Mouse (Mus musculus) cerebellum, adult 11 months (tissue): ENCODE data around the gene Lancl1.

Experiments used
- DNase-seq: peaks from one replicate; pipeline ENCODE4 v3.0.0; 2022

The Lancl1 gene

GRCm38 (mm10) chr1:67038246-67038987, at the start of gene Lancl1:
TSS of gene Lancl1 (minus strand) at chr1:67038872.
- DNase-seq, result peak; percentile 83

GRCm38 (mm10) chr1:67079146-67079545, 40.5 kb upstream of the Lancl1 start:
- DNase-seq, result no peak

- no peak for DNase-seq
Observed at GRCm38 (mm10) chr1:67078666-67079065, 40.0 kb upstream of the Lancl1 start.

DNA sequence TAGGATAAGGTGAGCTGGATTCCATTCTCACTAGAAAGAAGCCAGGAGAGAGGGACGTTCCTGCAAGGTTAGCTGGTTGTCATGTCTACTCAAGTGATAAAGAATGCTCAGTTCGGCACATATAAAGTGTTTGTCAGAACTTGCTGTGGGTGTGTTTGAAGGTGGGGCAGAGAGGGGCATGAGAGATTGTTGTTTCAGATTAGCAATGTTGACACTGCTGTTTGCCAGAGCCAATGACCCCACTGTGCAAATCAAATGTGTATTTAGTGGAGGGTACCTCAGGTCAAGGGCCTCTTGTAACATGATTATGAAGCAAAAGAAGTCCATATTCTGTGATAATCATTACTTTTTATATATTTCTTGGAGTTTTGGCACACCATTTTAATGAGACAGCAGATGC, 39.1 kb upstream of the Lancl1 start:
- DNase-seq, result no peak

GRCm38 (mm10) chr1:67067561-67067960, 28.9 kb upstream of the Lancl1 start:
- no peak for DNase-seq

DNA sequence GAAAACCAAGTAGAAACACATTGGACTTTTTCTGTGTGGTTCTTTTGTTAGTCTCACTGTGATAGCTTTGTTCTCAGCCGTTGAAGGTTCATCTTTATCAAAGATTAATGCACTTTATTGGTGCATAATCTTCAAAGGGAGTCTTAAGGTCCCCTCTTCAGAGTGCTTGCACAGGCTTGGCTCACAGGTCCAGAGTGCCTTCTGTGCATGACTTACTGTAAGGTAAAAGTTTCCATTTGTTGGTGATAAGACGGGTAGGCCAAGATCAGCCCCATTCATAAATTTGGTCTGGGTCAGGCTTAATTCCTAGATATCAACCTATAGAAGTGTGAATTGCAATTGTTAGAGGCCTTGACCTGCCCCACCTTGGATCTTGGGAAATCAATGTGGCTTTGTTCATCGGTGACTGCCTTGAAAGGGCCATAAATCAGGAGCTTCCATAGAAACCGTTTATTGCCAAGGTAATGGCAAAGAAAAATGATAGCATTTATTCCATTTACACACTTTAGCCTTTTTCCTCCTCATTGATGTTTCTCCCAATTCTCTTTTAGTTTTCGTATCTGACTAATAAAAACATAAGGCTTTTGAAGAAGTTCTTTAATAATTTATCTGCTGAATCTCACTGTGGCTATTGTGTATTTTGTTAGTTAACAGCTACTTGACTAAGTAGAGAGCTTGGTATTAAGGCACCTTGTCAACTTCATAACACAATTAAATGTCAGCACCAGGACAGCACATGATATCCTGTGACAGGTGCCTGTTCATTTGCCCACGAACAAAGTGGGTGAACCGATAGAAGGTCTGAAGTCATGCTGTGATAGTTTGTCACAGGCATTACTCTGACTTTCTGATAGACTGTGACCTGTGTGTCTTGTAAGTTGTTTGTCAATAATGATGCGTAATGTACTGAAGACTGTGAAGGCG, 26.9 kb upstream of the Lancl1 start:
- DNase-seq, result no peak

GRCm38 (mm10) chr1:67061456-67062085, 22.9 kb upstream of the Lancl1 start:
- DNase-seq, result peak; percentile 35

- DNase-seq, result no peak
Observed at GRCm38 (mm10) chr1:67055816-67056215, 17.1 kb upstream of the Lancl1 start.

- DNase-seq, result no peak
Observed at GRCm38 (mm10) chr1:67052721-67053120, 14.0 kb upstream of the Lancl1 start.

DNA sequence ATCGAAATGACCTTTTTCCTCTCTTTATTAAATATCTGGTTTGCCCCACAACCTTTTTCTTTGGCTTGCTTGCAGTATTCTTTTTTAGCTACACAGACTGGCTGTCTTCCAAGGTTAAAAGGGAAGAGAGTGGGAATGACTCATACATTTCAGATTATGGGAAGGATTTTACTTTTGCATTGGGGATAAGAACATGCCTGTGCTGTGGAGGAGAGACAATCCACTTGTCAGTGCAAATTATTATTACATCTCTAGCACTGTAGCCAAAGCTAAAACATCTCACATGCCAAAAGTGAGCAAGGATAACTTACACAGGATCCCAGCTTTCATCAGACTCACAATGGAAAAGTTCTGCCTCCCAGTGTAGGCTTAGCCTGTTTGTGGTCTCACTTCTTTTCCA, 10.9 kb upstream of the Lancl1 start:
- no peak for DNase-seq

DNA sequence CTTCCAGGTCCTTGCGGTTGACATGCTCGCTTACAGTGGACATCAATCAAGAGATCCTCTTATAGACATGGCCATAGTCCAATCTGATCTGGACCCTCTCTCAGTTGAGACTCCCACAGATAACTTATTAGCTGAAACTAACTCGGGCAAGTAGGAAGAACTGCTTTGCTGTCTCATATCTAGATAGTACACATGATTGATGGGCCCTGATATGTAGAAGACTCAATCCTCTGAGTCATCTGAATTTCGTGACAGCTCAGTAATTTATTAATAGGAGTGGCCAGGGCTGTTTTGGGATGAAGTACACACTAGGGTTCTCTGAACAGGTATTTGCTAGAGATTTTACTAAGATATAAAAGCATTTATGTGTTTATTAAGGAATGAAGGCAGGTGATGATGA, 10.0 kb upstream of the Lancl1 start:
- DNase-seq, result no peak

GRCm38 (mm10) chr1:67045100-67045499, 6.4 kb upstream of the Lancl1 start:
- DNase-seq, result no peak

GRCm38 (mm10) chr1:67042583-67042982, 3.9 kb upstream of the Lancl1 start:
- no peak for DNase-seq

- DNase-seq, result no peak
Observed at GRCm38 (mm10) chr1:67039083-67039482, 411 bp upstream of the Lancl1 start.

DNA sequence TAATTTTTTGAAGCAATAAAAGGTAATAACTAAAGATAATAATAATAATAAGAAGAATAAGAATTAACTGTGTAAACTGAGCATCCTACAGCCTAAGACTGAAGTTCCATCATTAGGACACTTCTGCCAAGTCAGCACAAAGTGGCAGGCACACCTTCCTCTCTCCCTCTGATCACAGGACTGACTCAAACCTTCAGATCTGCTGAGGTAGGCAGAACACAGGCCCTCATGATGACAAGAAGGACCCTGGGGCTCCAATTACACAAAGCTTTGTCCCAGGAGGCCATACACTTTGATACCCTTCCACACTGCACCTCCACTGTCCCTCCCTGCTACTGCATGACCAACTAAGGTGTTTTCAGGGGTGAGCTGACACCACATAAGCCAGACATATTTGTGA, 1.5 kb downstream of the Lancl1 start:
- no peak for DNase-seq

DNA sequence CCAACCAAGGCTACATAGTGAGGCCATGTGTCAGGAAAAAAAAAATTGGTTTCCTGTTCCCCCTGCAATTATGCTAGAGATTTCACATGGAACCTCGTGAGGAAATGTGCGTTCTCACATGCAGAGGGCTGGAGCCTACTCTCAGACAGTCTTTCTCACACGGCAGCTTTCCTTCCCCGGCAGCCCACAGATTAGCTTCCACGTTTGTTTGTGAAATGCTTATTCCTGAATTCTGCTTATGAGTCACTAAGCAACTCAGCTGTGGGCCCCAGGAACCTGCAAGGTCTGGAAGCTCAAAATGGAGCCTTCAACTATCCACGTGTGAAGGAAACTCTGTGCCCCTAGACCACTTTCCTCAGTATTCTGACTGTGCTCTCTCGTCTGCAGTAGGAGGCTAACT, 5.4 kb downstream of the Lancl1 start:
- DNase-seq, result no peak

GRCm38 (mm10) chr1:67026927-67027511, 11.7 kb downstream of the Lancl1 start:
- DNase-seq, result no peak

DNA sequence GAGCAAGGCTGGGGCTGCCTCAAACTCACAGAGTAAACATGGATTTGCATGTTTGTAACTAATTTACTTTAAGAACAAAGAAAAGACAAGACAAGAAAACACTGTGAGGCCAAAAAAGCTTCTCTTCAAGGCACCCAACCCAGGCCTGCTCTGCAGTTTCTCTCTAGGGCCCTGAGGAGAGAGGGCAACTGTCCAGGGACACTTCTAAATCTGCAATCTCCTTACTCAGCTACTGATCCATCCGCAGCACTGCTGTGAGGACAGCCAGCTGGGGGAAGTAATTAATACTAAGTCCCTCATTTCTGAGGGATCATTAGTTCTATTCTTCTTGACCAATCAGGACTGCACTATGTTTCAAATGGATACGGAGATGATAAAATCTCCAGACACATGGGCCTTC, 12.5 kb downstream of the Lancl1 start:
- no peak for DNase-seq

- no peak for DNase-seq
Observed at GRCm38 (mm10) chr1:67022767-67023166, 15.9 kb downstream of the Lancl1 start.

- DNase-seq, result no peak
Observed at GRCm38 (mm10) chr1:67022051-67022450, 16.6 kb downstream of the Lancl1 start.

DNA sequence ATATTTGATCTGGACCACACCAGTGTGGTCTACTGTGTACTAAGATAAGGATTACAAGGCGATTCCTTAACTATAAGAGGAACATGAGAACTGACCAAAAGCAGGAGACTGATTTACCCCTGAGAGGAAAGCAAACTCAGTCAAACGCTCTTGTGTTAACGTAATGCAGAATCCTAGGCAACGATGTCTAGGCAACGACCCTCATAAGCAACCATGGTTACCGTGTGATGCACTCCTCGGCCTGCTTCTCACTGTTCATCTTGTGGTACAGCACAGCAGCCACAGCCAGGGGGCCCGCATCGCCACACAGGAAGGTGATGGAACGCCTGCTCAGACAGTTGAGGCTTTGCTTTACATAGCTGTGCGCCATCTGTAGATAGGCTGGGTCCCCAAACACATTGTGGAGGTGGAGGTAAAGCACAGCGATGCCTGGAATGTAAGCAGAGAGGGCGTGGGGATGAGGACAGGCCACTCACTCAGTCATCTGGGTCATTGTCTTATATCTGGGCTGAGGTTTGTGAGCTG, 18.0 kb downstream of the Lancl1 start:
- no peak for DNase-seq

GRCm38 (mm10) chr1:67017101-67017870, 21.4 kb downstream of the Lancl1 start:
- DNase-seq, result no peak
